Mouse (Mus musculus) embryo, embryonic 9.5 days (tissue): Measurements from ENCODE around the gene Ttyh1.

Experiments
- DNase-seq: peaks from one replicate; pipeline ENCODE4 v3.0.0-alpha.2; 2017; ENCODE audit errors: extremely low spot score

The Ttyh1 gene

DNA sequence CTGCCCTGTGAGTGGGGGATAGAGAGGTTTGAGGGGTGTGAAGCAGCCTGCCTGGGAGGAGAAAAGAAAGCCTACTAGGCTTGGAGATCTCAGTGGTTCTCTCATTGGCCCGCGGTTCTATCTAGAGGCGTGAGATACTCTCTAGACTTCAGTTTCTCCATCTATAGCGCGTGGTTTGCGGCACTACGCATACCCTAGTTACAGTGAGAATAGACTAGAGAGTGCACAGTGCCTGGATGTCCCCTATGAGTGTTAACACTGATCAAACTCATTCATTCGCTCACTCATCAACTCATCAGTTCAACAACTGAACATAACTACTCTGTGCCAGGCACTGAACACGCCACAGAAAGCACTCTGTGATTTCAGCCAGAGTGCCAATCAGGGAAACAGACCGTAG is 3.6 kb downstream of the Ttyh1 start:
- DNase-seq: no peak

DNA sequence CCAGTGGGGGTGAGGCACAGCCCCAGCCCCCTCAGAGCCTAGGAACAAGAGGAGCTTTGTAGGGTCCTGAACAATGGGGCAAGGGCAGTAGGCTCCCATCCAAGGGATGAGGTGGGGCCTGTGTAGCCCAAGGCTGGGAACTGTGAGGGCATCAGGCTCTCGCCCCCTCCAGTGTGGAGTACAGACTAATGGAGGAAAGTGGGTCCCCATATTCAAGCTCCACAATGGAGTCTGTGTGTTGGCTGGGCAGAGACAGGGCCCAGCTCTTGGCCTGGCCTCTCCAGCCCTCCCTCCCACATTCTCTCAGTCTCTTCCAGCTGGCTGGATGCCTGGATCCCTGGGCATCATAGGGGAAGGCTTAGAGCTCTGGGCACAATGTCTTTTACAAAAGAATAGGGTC is 4.5 kb downstream of the Ttyh1 start:
- no peak for DNase-seq

DNA sequence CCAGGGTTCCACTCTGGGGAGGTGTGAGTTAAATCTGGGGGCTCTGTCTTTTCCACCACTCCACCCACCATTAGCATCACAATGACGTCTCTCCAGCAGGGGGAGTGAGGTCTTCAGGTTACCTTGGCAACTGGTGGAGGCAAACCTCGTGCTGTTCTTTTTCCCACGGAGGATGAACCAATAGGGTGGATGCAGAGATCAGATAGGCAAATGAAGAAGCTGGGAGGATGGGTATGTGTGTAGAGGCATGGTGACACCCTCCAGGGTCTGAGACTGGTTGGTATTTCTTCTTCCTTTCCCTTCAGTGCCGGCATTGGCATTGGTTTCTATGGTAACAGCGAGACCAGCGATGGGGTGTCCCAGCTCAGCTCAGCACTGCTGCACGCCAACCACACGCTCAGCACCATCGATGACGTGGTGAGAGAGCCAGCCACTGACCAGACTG is 5.1 kb downstream of the Ttyh1 start:
- peak; percentile 76 for DNase-seq

DNA sequence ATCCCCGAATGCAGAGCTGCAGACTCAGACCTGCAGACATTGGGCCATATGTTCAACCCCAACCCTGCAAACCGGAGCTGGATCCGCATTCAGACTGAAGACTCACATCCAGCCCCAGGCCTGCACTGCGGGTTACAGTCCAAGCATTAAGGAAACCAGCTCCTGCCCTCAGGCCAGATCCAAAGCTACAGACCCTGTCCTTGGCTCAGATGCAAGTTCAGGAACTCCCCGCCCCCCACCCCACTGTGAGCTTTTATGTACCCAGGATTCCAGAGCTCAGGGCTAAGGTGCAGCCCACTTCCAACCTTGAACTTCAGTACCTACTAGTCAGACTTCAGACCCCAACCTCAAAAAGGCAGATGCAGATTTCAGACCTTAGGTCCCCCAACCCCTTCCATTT is 5.6 kb downstream of the Ttyh1 start:
- no peak for DNase-seq

DNA sequence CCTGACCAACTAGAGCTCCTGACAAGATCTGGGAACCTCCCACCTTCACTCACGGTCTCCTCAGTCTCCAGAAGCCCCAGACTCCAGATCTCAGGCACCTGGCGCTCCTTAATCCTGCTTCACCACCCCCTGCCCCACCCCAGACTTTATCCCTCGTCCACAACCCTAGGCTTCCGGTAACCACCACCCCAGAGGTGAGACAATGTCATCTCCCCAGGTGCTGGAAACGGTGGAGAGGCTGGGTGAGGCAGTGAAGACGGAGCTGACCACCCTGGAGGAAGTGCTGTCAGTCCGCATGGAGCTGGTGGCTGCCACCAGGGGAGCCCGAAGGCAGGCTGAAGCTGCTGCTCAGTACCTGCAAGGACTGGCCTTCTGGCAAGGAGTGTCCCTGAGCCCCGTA is 6.1 kb downstream of the Ttyh1 start:
- DNase-seq: no peak

DNA sequence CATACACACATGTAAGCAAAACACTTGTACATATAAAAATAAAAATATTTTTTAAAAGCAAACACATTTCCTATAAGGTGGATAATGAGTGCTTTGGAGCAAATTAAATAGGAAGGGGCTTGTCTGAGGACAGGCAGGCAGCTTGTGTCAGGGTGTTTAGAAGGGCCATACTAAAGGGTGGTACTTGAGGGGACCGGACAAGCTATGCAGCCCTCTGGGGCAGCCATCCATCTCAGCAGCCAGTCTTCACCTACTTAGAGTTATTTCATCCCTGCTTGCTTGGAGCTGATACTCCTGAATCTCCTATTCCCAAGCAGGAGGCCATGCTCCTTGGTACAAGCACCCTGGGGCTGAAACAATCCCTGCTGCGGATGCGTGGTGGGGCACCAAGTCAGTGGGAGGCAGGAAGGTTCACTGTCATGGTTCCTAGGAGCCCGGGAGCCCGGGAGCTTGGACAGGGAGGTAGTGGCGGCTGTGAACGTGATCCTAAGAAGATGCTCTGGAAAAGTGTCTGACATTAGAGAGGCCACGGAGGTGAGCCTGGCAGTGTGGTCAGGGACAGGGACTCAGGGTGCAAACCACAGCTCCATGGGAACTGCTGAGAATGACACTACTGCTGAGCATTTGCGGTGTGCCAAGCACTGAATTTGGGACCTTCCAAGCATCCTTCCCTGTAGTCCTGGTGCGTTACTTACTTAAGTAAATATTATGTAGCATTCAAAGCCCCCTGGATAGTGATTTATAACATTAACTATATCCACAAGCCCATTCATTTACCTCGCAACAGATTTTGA is 8.0 kb downstream of the Ttyh1 start:
- DNase-seq: no peak

DNA sequence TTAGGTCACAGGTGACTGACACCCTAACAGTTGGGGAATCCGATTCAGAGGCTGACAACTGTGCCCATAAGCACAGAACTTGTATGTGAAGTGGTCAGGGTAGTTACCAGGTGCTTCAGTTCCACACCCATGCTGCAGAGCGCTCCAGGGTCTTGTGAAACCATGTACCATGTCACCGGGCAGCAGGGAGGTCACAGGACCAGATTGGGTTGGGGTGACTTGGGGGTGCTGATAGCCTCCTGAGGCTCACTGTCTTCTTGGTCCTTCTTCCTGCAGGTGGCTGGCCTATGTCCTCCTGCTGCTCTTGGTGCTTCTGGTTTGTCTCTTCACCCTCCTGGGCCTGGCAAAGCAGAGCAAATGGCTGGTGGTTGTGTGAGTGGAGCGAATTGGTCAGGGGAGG is 8.7 kb downstream of the Ttyh1 start:
- no peak for DNase-seq

DNA sequence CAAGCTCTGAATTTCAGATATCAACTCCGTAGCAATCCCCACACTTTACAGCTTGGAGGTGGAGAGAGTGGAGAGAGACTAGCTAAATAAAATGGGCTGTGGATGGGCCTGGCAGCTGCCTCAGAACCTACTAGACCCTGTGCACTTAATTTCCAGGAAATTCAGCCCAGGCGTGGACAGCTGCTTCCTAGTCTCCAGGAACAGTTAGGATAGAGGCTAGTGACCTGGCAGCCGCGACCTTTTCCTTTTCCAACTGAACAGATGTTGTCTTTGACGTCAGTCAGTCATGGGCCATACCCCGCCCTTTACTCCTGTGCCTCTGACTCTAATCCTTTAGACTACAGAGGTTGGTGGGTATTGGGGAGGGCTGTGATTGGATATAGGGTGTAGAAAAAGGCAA is 9.7 kb downstream of the Ttyh1 start:
- DNase-seq: no peak

DNA sequence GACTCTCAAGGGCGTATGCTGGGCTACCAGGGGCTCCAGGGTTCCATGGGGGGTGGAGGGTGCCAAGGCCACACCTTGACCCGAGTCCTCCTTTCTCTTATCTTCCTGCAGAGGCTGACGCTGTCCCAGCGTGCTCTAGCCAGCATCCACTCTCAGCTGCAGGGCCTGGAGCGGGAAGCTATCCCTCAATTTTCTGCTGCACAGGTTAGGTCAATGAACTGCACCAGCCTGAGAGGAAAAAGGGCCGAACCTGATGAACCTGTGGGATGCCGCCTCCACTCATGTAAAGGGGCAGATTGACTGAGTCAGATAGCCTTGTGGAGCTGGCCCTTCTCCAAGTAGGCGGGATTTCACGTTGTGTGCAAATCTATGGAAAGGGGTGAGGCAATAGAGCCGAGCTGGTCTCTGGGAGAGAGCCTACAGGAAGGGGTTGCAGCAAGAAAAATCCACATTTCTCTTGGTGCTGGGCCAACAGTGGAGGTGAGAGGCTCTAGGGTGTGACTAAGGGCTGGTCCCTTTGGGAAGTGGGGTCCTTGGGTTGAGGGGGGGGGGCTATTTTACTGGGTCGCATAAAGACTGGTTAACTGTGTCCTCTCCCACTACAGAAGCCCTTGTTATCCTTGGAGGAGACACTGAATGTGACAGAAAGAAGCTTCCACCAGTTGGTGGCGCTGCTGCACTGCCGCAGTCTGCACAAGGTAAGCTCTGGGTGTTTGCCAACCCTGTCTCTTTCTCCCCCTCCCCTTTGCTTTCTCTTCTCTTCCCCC is 11.7 kb downstream of the Ttyh1 start:
- DNase-seq: peak; percentile 71

DNA sequence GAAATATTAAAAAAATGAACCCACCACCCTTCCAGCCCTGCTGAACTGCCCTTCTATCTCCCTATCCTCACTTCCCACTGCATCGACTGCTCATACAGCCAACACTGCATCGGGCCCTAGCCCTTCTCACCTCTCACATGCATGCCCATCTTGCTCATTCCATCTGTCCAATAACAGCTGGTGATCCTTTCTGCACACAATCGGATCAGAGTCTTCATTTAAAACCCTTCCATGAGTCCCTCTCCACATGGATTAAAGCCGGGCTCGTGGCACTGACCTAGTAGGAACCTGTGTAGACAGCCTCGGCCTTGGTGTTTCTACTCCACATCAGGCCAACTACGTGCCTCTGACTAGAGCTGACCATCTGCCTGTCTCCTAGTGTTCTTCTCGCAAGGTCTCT is 12.8 kb downstream of the Ttyh1 start:
- no peak for DNase-seq

DNA sequence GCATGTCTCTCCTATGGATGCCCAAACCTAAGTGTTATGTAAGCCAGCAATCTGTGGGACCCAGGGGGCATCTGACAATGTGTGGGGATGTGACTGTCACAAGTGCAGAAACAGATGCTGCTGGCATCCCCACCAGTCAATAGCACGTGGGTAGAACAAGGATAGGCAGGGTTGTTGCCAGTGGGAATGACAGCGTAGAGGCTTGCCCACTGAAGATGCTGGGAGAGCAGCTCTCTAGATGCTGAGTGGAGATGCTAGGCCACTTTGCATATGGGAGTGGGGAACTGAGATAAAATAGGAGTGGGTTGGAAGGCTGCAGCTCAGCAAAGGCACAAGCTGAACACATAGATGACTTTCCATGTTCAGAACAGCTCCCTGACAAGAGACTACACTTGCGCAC is 13.4 kb downstream of the Ttyh1 start:
- DNase-seq: no peak

DNA sequence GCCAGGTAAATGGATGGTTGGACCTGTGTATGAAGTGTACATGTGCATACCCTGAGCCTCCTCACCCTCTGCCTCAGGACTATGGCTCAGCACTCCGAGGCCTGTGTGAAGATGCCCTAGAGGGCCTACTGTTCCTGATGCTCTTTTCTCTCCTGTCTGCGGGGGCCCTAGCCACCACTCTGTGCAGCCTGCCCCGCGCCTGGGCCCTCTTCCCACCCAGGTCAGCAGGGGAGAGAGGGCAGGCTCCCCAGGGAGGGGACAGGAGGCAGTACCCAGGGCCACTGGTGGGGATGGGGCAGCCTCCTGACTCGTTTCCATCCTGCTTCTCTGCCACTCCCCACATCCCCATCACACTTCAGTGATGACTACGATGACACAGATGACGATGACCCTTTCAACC is 13.8 kb downstream of the Ttyh1 start:
- DNase-seq: no peak

DNA sequence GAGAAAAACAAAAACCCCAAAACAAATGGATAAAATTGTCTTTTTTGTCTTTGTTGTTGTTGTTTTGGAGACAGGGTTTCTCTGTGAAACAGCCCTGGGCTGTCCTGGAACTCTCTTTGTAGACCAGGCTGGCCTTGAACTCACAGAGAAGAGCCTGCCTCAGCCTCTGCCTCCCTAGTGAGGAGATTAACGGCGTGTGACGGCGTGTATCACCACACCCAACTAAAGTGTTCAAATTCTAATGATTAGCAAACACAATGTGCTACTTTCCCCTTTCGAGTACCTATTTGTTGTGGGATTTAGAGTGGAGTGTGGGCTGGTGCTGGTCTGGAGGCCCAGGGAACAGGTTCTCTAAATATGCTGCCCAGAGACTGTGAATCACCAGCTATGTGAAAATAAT is 15.7 kb downstream of the Ttyh1 start:
- no peak for DNase-seq

DNA sequence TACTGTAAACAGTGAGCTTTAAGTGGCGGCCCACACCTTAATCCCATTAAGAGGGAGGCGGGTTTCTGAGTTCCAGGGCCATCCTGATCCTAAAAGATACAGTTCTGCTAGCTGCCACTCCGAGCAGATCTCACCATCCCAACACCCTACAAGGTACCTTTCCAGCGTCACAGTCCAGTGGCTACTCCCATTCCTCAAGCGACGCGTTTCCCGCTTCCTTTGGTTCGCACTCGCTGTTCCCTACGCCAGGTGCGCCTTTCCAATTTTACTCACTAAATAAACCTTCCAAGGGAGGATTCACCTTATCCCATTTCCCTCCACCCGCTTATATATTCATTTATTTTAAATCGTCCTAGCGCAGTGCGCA is 17.2 kb downstream of the Ttyh1 start:
- DNase-seq: no peak

DNA sequence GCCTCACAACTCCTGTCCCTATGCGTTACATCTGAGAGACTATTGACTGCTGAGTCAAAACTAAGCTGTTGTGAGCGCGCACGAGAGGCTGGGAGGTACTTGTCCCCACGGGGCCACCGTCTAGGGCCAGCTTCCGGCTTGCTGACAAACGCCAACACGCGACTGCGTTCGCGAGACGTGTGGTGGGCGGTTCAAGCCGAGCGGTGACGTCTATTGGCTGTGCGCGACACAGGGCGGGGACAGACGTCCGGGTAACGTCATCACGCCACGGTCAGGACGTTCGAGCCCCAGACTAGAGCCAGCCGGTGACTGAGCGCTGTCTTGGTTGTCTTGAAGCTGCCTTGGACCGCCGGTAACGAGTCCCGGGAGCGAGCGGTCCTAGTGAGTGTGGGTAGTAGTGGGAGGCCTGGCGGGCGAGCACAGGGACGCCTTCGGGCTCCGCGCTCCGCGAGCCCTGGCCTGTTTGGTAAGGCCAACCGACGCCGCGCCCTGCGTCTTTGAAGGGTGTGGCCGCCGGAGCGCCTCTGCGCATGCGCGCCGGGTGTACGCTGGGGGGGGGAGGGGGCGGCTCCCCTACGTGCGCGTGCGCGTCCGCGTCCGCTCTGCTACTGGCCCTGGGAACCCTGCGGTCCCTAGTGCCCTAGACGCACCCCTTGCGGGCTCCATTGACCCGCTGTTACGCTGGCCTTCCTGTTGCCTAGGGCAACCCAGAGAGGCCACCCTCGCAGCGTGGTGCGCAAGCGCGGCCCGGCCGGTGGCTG is 17.7 kb downstream of the Ttyh1 start, which contains the start of gene Leng8:
Gene Leng8, plus strand, starts transcription at position 269 of the 761 bp plus-strand sequence.
- peak; percentile 98 for DNase-seq

DNA sequence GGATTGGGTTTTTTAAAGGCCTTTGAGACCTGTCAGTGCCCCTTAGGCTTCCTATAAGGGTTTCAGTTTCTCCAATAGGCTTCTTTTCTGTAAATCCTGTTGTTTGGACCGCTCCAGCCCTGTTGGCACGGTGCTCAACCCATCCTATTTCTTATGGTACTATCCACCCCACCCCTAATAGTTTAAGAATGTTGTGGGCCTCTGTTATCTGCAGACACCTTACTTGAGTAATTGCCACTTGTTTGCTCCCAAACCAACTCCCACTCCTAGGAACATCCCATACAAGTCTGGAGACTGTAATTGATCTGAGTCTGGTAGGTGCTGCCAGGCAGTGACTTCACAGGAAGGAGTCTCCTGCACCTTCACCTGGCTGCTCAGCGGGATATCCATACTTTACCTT is 18.5 kb downstream of the Ttyh1 start:
- DNase-seq: no peak

DNA sequence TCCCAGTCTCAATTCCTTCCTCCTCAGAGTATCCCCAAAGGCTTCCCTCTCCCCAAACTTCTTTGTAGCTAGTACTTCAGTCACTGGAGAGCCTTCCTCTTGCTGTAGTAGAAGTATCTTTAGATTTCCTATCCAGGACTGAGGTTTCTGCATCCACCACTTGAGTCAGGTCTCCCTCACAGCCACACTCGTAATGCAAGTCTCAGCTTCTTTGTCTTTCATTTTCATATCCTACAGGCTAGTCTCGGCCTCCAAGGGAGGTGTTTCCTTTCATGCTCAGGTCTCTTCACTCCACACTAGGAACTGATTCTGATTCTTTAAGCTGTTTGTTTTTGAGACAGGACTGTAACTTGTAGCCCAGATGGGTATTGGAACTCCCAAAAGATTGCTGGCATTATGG is 19.0 kb downstream of the Ttyh1 start:
- DNase-seq: no peak

DNA sequence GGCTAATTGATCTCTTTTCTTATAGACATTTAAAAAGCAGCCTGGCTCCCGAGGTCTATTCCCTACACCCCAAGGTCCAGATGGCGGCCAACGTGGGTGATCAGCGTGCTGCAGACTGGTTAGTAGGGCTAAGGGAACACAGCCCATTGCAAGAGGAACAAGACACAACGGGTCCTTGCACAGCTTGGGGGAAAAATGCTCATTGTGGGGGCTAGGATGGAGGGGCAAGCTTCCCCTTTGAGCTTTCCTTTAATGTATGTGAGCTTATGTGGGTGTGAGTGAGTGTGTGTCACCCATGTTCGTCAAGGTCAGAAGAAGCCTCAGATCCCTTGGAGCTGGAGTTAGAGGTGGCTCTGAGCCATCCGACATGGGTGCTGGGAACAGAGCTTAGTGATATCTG is 19.5 kb downstream of the Ttyh1 start:
- no peak for DNase-seq

DNA sequence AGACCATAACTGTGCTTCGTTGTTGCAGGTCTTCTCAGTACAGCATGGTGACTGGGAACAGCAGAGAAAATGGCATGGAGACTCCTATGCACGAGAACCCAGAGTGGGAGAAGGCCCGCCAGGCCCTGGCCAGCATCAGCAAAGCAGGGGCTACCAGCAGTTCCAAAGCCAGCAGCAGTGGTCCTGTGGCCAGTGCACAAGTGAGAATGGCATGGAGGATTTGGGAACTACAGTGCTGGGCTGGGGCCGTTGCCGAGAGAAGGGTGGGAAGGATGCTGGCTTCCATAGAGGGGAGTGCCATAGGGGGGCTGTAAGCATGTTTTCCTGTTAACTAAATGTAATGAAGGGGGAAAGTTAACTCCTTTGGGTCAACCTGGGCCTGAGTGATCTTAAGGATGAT is 20.2 kb downstream of the Ttyh1 start:
- DNase-seq: no peak

DNA sequence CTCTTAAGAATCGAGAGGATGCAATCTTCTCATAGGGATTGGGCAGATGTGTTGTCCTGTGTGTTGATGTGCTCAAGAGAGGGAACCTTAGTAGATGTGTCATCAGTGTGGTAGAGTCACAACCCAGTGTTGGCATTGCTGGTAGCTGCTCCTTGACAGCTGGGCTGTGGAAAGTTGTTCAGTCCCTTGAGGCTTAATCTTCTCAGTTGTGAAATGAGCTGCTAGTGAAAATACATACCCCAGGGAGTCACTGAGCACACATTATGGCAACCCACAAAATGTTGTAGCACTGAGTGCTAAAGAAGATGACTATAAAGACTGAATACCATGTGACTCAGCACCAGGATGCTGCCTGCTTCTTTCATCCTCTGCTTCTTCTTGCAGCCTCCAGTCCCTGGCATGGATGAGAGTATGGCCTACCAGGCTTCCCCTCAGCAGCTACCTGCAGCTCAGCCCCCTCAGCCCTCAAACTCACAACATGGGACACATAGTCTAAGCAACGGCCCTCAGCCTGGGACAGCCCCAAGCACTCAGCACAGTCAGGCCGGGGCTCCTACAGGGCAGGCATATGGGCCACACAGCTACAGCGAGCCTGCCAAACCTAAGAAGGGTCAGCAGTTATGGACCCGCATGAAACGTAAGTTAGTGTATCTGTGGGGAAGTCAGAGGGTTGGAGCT is 22.6 kb downstream of the Ttyh1 start:
- DNase-seq: no peak

DNA sequence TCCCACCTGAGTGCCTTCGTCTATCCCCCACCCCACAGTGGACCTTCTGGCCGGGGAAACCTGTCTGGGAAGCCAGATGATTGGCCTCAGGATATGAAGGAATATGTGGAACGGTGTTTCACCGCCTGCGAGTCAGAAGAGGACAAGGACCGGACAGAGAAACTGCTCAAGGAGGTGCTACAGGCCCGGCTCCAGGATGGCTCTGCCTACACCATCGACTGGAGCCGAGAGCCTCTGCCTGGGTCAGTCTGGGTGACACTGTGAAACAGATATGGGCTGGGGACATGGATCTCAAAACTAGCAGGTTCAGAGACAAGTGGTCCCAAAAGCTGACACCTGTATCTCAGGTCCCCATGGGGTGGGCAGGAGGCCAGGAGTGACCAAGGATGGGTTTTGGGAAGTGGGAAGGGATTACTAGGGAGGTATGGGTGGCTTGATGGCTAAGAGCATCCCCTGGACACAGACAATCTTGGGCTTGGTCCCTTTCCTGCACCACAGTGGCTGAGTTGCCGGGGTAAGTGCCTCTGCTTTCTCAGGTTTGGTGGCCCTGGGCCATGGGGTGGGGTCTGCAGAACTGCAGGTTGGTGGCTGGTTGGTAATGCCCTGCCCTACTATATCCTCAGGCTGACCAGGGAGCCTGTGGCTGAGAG is 23.7 kb downstream of the Ttyh1 start:
- DNase-seq: no peak

DNA sequence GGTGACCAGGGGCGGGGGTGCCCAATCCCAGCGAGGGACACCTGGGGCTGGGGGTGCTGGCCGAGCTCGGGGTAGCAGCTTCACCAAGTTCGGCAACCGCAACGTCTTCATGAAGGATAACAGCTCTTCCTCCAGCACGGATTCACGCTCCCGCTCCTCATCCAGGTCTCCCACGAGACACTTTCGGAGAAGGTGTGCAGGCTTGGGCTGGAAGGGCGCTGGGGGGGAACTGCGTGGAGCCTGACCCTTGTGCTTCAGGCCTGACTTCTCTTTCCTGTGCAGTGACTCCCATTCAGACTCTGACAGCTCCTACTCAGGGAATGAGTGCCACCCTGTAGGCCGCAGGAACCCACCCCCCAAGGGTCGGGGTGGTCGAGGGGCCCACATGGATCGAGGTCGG is 24.3 kb downstream of the Ttyh1 start:
- no peak for DNase-seq
